8 mouse cellular contexts compared by ENCODE assay signal in the genomic region with DNA sequence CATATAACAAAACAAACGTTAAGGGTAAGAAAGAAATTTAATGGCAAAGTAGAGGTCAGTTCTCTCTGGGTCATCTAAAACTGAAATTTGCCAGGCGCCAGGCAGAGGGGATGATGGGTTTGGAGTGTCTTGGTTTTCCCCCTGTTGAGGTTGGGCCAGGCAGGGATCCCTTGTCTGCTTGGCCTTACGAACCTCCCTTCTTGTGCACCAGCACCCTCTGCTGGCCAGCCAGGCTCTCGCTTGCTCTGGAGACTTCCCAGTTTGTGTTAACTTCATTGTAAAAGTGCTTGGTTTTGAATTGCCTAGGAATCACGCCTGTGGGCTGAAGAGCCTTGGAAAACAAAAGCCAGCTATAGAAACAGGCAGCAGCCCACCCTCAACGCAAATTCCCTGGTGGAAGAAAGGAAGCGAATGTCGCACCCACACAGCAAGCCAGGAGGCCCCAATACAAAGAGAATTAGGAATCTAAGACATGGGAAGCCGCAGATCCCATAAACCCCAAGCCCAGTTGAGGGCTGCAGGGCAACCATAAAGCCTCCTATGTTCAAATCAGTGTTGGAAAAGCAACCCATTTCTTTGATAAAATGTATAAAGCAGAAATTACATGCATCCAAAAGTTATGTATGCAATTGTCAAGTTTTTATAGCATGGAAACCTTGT. TPM values are rescaled to one million over a fixed set of nuclear protein-coding genes. Genes with fewer than 3 reads are reported as not detected.
DNase-seq lines count a peak whose midpoint lies in the region; ATAC-seq and TF ChIP-seq lines count a peak whose summit lies in the region.

No protein-coding gene starts in this region.

- no peak overlapping the region for H3K4me2 ChIP-seq in intestine, postnatal 0 days (replicated peaks; ENCODE audit: low read depth)
- H3K4me2 ChIP-seq in limb, embryonic 11.5 days (ENCODE audit: low read depth, severe bottlenecking), result no peak overlapping the region
- no peak overlapping the region for H3K4me2 ChIP-seq in midbrain, postnatal 0 days (ENCODE audit: low read depth, low read length, poor library complexity, severe bottlenecking)

- no peak for TF ChIP-seq POLR2A in cortical plate, adult 2 months (IDR thresholded peaks at IDR 0.05; ENCODE audit: extremely low read depth, insufficient read depth, low read length)

- H3K4me3 ChIP-seq in cortical plate, adult 2 months (ENCODE audit: insufficient read depth, low read length), result no peak overlapping the region
- H3K4me3 ChIP-seq in intestine, postnatal 0 days (ENCODE audit: low read depth, low read length), result no peak overlapping the region
- H3K4me3 ChIP-seq in limb, embryonic 11.5 days (ENCODE audit: low read depth, low read length), result no peak overlapping the region
- H3K4me3 ChIP-seq in midbrain, postnatal 0 days (ENCODE audit: low read depth, low read length), result no peak overlapping the region

- H3K27me3 ChIP-seq in intestine, postnatal 0 days (replicated peaks; ENCODE audit: control insufficient read depth, insufficient read depth, low read length), result no peaks in the 10 kb centered on the region
- no peaks in the 10 kb centered on the region for H3K27me3 ChIP-seq in limb, embryonic 11.5 days (ENCODE audit: control insufficient read depth, insufficient read depth, low read length)
- no peaks in the 10 kb centered on the region for H3K27me3 ChIP-seq in midbrain, postnatal 0 days (ENCODE audit: insufficient read depth, low read length)

- DNase-seq in spleen, adult 18-20 months, result peak; percentile 58 to 80
- no peak for DNase-seq in spleen, adult 12 weeks (ENCODE audit: low spot score)
- DNase-seq in gastrocnemius, postnatal 14 days, result peak; percentile 82
- DNase-seq in limb, embryonic 11.5 days (ENCODE audit: low spot score), result peak; percentile 91
- DNase-seq in midbrain, postnatal 0 days (ENCODE audit: low spot score), result peak; percentile 76
- peak; percentile 48 to 69 for DNase-seq in spleen, postnatal 14 days (ENCODE audit: low spot score in 2 of 2)

- intact Hi-C loops in gastrocnemius, postnatal 14 days (cut with DNase I; ENCODE audit: low total_unique reads), result loop anchor here (5.0 kb wide), 1 partner anchor 291 kb away; no protein-coding TSS in a partner anchor

- no peaks in the 10 kb centered on the region for H3K9me3 ChIP-seq in intestine, postnatal 0 days (ENCODE audit: control insufficient read depth)
- H3K9me3 ChIP-seq in limb, embryonic 11.5 days (ENCODE audit: control insufficient read depth, low read length), result no peaks in the 10 kb centered on the region
- H3K9me3 ChIP-seq in midbrain, postnatal 0 days (ENCODE audit: low read length), result no peaks in the 10 kb centered on the region

- H3K36me3 ChIP-seq in intestine, postnatal 0 days (ENCODE audit: control insufficient read depth, insufficient read depth), result no peaks in the 10 kb centered on the region
- H3K36me3 ChIP-seq in limb, embryonic 11.5 days (ENCODE audit: control insufficient read depth, insufficient read depth, low read length), result no peaks in the 10 kb centered on the region
- no peaks in the 10 kb centered on the region for H3K36me3 ChIP-seq in midbrain, postnatal 0 days (ENCODE audit: insufficient read depth, low read length)

- TF ChIP-seq CTCF in cortical plate, adult 2 months (IDR thresholded peaks at IDR 0.05; ENCODE audit: extremely low read depth, insufficient read depth, low read length), result peak; percentile 90
- peak; percentile 97 for TF ChIP-seq CTCF in intestine, postnatal 0 days (IDR thresholded peaks at IDR 0.05; ENCODE audit: low read depth)
- peak; percentile 90 for TF ChIP-seq CTCF in midbrain, postnatal 0 days (IDR thresholded peaks at IDR 0.05)

- 18% methylated on average over 9 of the region's 9 CpGs for WGBS in intestine, postnatal 0 days
- WGBS in limb, embryonic 11.5 days, result 16% methylated on average over 9 of the region's 9 CpGs
- 9% methylated on average over 9 of the region's 9 CpGs for WGBS in midbrain, postnatal 0 days

- no peak for ATAC-seq in intestine, postnatal 0 days
- no peak for ATAC-seq in limb, embryonic 11.5 days (ENCODE audit: insufficient number of reproducible peaks, low FRiP score, low TSS enrichment, low read depth)
- ATAC-seq in midbrain, postnatal 0 days (ENCODE audit: low FRiP score), result 0 out of 2 replicates have a peak, but pooled peaks have one; percentile 63

- no peak overlapping the region for H3K9ac ChIP-seq in intestine, postnatal 0 days (ENCODE audit: low read depth, low read length)
- H3K9ac ChIP-seq in limb, embryonic 11.5 days (ENCODE audit: low read length), result no peak overlapping the region
- H3K9ac ChIP-seq in midbrain, postnatal 0 days (replicated peaks; ENCODE audit: low read length, poor library complexity, severe bottlenecking), result no peak overlapping the region

- H3K4me1 ChIP-seq in cortical plate, adult 2 months (ENCODE audit: control insufficient read depth, insufficient read depth, low read length), result no peaks in the 10 kb centered on the region
- H3K4me1 ChIP-seq in intestine, postnatal 0 days (replicated peaks; ENCODE audit: control insufficient read depth, insufficient read depth, low read length), result no peaks in the 10 kb centered on the region
- H3K4me1 ChIP-seq in limb, embryonic 11.5 days (ENCODE audit: control insufficient read depth, insufficient read depth, low read length), result no peaks in the 10 kb centered on the region
- no peaks in the 10 kb centered on the region for H3K4me1 ChIP-seq in midbrain, postnatal 0 days (ENCODE audit: insufficient read depth, low read length)

- H3K27ac ChIP-seq in cortical plate, adult 2 months (ENCODE audit: insufficient read depth, low read length), result no peak overlapping the region
- no peak overlapping the region for H3K27ac ChIP-seq in intestine, postnatal 0 days (ENCODE audit: low read depth, low read length)
- H3K27ac ChIP-seq in limb, embryonic 11.5 days (replicated peaks; ENCODE audit: low read depth, low read length), result no peak overlapping the region
- no peak overlapping the region for H3K27ac ChIP-seq in midbrain, postnatal 0 days (ENCODE audit: low read depth, low read length)

RNA-seq across cellular contexts. Expression of gene Boll, which starts 20.0 kb away (rescaled TPM):
- polyA plus RNA-seq in cortical plate, adult 2 months (2012; rRNA removed), result not detected in 2 replicates
- total RNA-seq in gastrocnemius, postnatal 14 days (2021), result not detected
- 0.10 and 0.18 TPM in 2 replicates for polyA plus RNA-seq in intestine, postnatal 0 days (2015; fragmentation: Nextera tagmentation; extraction: Ambion mirVana)
- 0.43 TPM in 1 of 2 replicates, not detected in the other for polyA plus RNA-seq in limb, embryonic 11.5 days (2014; fragmentation: Nextera tagmentation; extraction: Ambion mirVana)
- total RNA-seq in midbrain, postnatal 0 days (2014; rRNA removed), result 0.49 and 0.61 TPM in 2 replicates
- 0.48 TPM in 1 of 2 replicates, not detected in the other for polyA plus RNA-seq in midbrain, postnatal 0 days (2015; fragmentation: Nextera tagmentation; extraction: Ambion mirVana)

RNA-seq across cellular contexts. Expression of gene Plcl1, which starts 22.5 kb away (rescaled TPM):
- 7.7 and 8.6 TPM in 2 replicates for polyA plus RNA-seq in cortical plate, adult 2 months (2012; rRNA removed)
- total RNA-seq in gastrocnemius, postnatal 14 days (2021), result 1 to 10 TPM; 5.2 to 6.0 TPM
- polyA plus RNA-seq in intestine, postnatal 0 days (2015; fragmentation: Nextera tagmentation; extraction: Ambion mirVana), result 1.1 and 1.3 TPM in 2 replicates
- 1.1 and 1.2 TPM in 2 replicates for polyA plus RNA-seq in limb, embryonic 11.5 days (2014; fragmentation: Nextera tagmentation; extraction: Ambion mirVana)
- total RNA-seq in midbrain, postnatal 0 days (2014; rRNA removed), result 8.9 and 9.4 TPM in 2 replicates
- 2.7 and 3.9 TPM in 2 replicates for polyA plus RNA-seq in midbrain, postnatal 0 days (2015; fragmentation: Nextera tagmentation; extraction: Ambion mirVana)
